Mouse (Mus musculus) hindbrain, postnatal 0 days (tissue): ENCODE measurements around the gene Mtch2. TPM values are rescaled to one million over a fixed set of nuclear protein-coding genes. Genes with fewer than 3 reads are reported as not detected.
"Not testable (repeated sequence)": the region's sequence is repeated elsewhere in the genome, so short reads cannot be mapped to it uniquely, and the experiment has no call there.

ENCODE experiments used
- ATAC-seq: fragments of 200-750 bp; cut with Nextera tagmentation; 2 replicates; pipeline ENCODE4 v1.8.0; 2017; ENCODE audit warnings: mild to moderate bottlenecking, moderate TSS enrichment, moderate library complexity
- DNase-seq: peaks from one replicate; pipeline ENCODE4 v3.0.0-alpha.2; 2015; ENCODE audit warnings: low spot score
- H3K27ac ChIP-seq: fragments of 300-500 bp; sonication (generic); 2 replicates; pipeline ENCODE4 v1.5.1; 2014; ENCODE audit warnings: mild to moderate bottlenecking
- H3K27me3 ChIP-seq: fragments of 300-500 bp; sonication (generic); 2 replicates; pipeline ENCODE4 v1.6.1; 2014; ENCODE audit warnings: low read length, mixed read lengths; ENCODE audit not compliant: insufficient read depth
- H3K36me3 ChIP-seq: fragments of 300-500 bp; sonication (generic); 2 replicates; pipeline ENCODE4 v1.6.1; 2014; ENCODE audit warnings: low read length, mixed read lengths; ENCODE audit not compliant: insufficient read depth
- H3K4me1 ChIP-seq: fragments of 300-500 bp; sonication (generic); 2 replicates; pipeline ENCODE4 v1.6.1; 2014; ENCODE audit warnings: antibody characterized with exemption, low read length, mixed read lengths; ENCODE audit not compliant: insufficient read depth
- H3K4me2 ChIP-seq: fragments of 300-500 bp; sonication (generic); 2 replicates; pipeline ENCODE4 v1.6.1; 2014; ENCODE audit warnings: low read depth, mild to moderate bottlenecking, low read length, moderate library complexity, mixed read lengths
- H3K4me3 ChIP-seq: fragments of 300-500 bp; sonication (generic); 2 replicates; pipeline ENCODE4 v1.5.1; 2014; ENCODE audit warnings: low read length
- H3K9ac ChIP-seq: fragments of 300-500 bp; sonication (generic); replicated peaks from 2 replicates; pipeline ENCODE4 v1.6.1; 2014; ENCODE audit warnings: mild to moderate bottlenecking, low read length, moderate library complexity, mixed read lengths
- H3K9me3 ChIP-seq: fragments of 300-500 bp; sonication (generic); 2 replicates; pipeline ENCODE4 v1.6.1; 2016; ENCODE audit warnings: low read length, mixed read lengths
- CTCF ChIP-seq: IDR thresholded peaks from 2 replicates; pipeline ENCODE4 v1.5.1; 2016; ENCODE audit warnings: antibody characterized with exemption, control low read depth, low read depth
- WGBS: fragments of 180-500 bp; shearing (Covaris S2); extraction: QIAGEN DNeasy Blood & Tissue Kit; methylation state at CpG from one replicate; pipeline ENCODE4 v1.1.7; 2014; 5-methylcytosine and 5-hydroxymethylcytosine counted together
- polyA plus RNA-seq: library from polyadenylated mRNA; unstranded; fragments of >200 nt; fragmentation: Nextera tagmentation; extraction: Ambion mirVana; gene quantifications from 2 replicates; pipeline ENCODE4 v1.2.1, GENCODE M21; 2015
- total RNA-seq: library from RNA; depleted of rRNA; stranded (reverse); fragments of >200 nt; gene quantifications from 2 replicates; pipeline ENCODE4 v1.2.3, GENCODE M21; 2014

Gene Mtch2
- total and polyA plus RNA-seq, 2 experiments from 2014 or later, result 126 to 202 TPM

- H3K27me3 ChIP-seq, result no peaks in the 10 kb centered on the region
- peak within 1 kb of the TSS; percentile 60 for H3K4me3 ChIP-seq
- no peaks in the 10 kb centered on the region for H3K36me3 ChIP-seq
- peak within 1 kb of the TSS; percentile 94 for H3K27ac ChIP-seq
- H3K9me3 ChIP-seq, result no peaks in the 10 kb centered on the region
- TF ChIP-seq CTCF, result no peak
- peak within 1 kb of the TSS; percentile 88 for H3K4me2 ChIP-seq
- ATAC-seq (peak; percentile 82), DNase-seq (peak; percentile 73)
- peak within 1 kb of the TSS; percentile 87 for H3K9ac ChIP-seq
- H3K4me1 ChIP-seq, result peaks cover 19% of the 10 kb centered on the region
- under 1% methylated on average over 44 of the region's 45 CpGs for whole genome bisulfite sequencing
Measured at GRCm38 (mm10) chr2:90885218-90886041, 38.5 kb downstream of the Mtch2 start, which contains the start of gene C1qtnf4. Gene C1qtnf4, plus strand, starts transcription at chr2:90885860.

GRCm38 (mm10) chr2:90886436-90886835 lies 39.5 kb downstream of the Mtch2 start:
- Histone ChIP-seq H3K4me1 (peaks cover 19% of the 10 kb centered on the region), H3K27me3 (no peaks in the 10 kb centered on the region), H3K27ac (peak overlapping the region; percentile 94), H3K4me2 (peak overlapping the region; percentile 88), H3K4me3 (peak overlapping the region; percentile 60), H3K36me3 (no peaks in the 10 kb centered on the region), H3K9ac (peak overlapping the region; percentile 87), H3K9me3 (no peaks in the 10 kb centered on the region)
- no peak for ATAC-seq
- peak; percentile 22 for DNase-seq
- no peak for TF ChIP-seq CTCF
- WGBS, result 20% methylated on average over 6 of the region's 6 CpGs

- 57% methylated on average over 5 of the region's 5 CpGs for WGBS
- Histone ChIP-seq H3K27ac (peak overlapping the region; percentile 94; the same call in 1 of the 2 replicates), H3K27me3 (no peaks in the 10 kb centered on the region), H3K4me3 (peak overlapping the region; percentile 60), H3K9me3 (no peaks in the 10 kb centered on the region), H3K4me1 (peaks cover 19% of the 10 kb centered on the region), H3K9ac (peak overlapping the region; percentile 87), H3K4me2 (peak overlapping the region; percentile 88), H3K36me3 (no peaks in the 10 kb centered on the region)
- DNase-seq, result no peak
- no peak for TF ChIP-seq CTCF
- no peak for ATAC-seq
Measured at GRCm38 (mm10) chr2:90887627-90888026, 40.7 kb downstream of the Mtch2 start.

GRCm38 (mm10) chr2:90889550-90890548 lies 42.9 kb downstream of the Mtch2 start:
- Histone ChIP-seq H3K9me3 (no peaks in the 10 kb centered on the region), H3K27me3 (no peaks in the 10 kb centered on the region), H3K4me1 (peaks cover 19% of the 10 kb centered on the region), H3K36me3 (0 out of 2 replicates have a peak, but pooled peaks cover 1% of the 10 kb centered on the region), H3K9ac (peak overlapping the region; percentile 51), H3K4me2 (peak overlapping the region; percentile 62), H3K4me3 (peak overlapping the region; percentile 42), H3K27ac (peak overlapping the region; percentile 69)
- 4% methylated on average over 131 of the region's 133 CpGs for WGBS
- peak; percentile 69 for ATAC-seq
- TF ChIP-seq CTCF, result no peak
- peak; percentile 88 for DNase-seq

GRCm38 (mm10) chr2:90893673-90894298 lies 46.8 kb downstream of the Mtch2 start:
- ATAC-seq, result no peak
- WGBS, result 90% methylated on average over 6 of the region's 6 CpGs
- Histone ChIP-seq H3K4me1 (peaks cover 10% of the 10 kb centered on the region; the same call in 1 of the 2 replicates), H3K4me3 (no peak overlapping the region), H3K9ac (no peak overlapping the region), H3K27me3 (no peaks in the 10 kb centered on the region), H3K36me3 (peaks cover 8% of the 10 kb centered on the region), H3K9me3 (no peaks in the 10 kb centered on the region), H3K4me2 (no peak overlapping the region), H3K27ac (no peak overlapping the region)
- DNase-seq, result no peak
- TF ChIP-seq CTCF, result no peak

GRCm38 (mm10) chr2:90894299-90894677 lies 47.3 kb downstream of the Mtch2 start:
- not testable (repeated sequence) for DNase-seq, H3K4me1 ChIP-seq, H3K27me3 ChIP-seq, H3K9me3 ChIP-seq, H3K4me2 ChIP-seq, H3K4me3 ChIP-seq, H3K27ac ChIP-seq, ATAC-seq, H3K9ac ChIP-seq
- peaks cover 12% of the 10 kb centered on the region for H3K36me3 ChIP-seq
- 86% methylated on average over 3 of the region's 3 CpGs for WGBS
